Mouse (Mus musculus) ES-E14 (cell line): Measurements from ENCODE around the gene Hoxa5. TPM values are rescaled to one million over a fixed set of nuclear protein-coding genes. Genes with fewer than 3 reads are reported as not detected.

ENCODE experiments used
- DNase-seq: peaks from one replicate; pipeline ENCODE4 v3.0.0-alpha.2; 2013; ENCODE audit warnings: low read depth, low spot score
- H3K27ac ChIP-seq: 2 replicates; pipeline ENCODE4 v1.5.1; 2012; ENCODE audit warnings: low read depth, mild to moderate bottlenecking, low read length, moderate library complexity, mixed read lengths; ENCODE audit not compliant: poor library complexity, insufficient read depth, severe bottlenecking
- H3K36me3 ChIP-seq: 2 replicates; pipeline ENCODE4 v1.6.1; 2012; ENCODE audit warnings: mild to moderate bottlenecking, low read length, moderate library complexity, mixed read lengths; ENCODE audit not compliant: control insufficient read depth, poor library complexity, insufficient read depth, severe bottlenecking
- H3K4me1 ChIP-seq, 2 experiments: fragments of 150-350 bp in 1 of 2; sonication (generic) in 1 of 2; 2 replicates each; pipeline ENCODE4 v1.6.1; 2012; ENCODE audit warnings: low read length in 2 of 2, mild to moderate bottlenecking in 1 of 2, mixed read lengths in 1 of 2; ENCODE audit not compliant: control insufficient read depth in 2 of 2, insufficient read depth in 2 of 2, poor library complexity in 1 of 2
- H3K4me3 ChIP-seq, 2 experiments: fragments of 150-350 bp in 1 of 2; sonication (generic) in 1 of 2; 2 replicates each; pipeline ENCODE4 v1.5.1; 2012; ENCODE audit warnings: low read length in 2 of 2, low read depth in 1 of 2, mild to moderate bottlenecking in 1 of 2, mixed read lengths in 1 of 2; ENCODE audit not compliant: insufficient read depth in 1 of 2, poor library complexity in 1 of 2, severe bottlenecking in 1 of 2
- H3K9ac ChIP-seq: 2 replicates; pipeline ENCODE4 v1.6.1; 2012; ENCODE audit warnings: low read depth, mild to moderate bottlenecking, low read length, mixed read lengths; ENCODE audit not compliant: poor library complexity, insufficient read depth, severe bottlenecking
- H3K9me3 ChIP-seq: fragments of 150-350 bp; sonication (generic); 2 replicates; pipeline ENCODE4 v1.6.1; 2012; ENCODE audit warnings: low read depth, mild to moderate bottlenecking, low read length; ENCODE audit not compliant: control insufficient read depth, insufficient read depth
- CHD2 ChIP-seq: IDR thresholded peaks from 2 replicates; pipeline ENCODE4 v1.6.1; 2014; ENCODE audit warnings: mild to moderate bottlenecking, low read depth, low read length, inconsistent platforms
- HCFC1 ChIP-seq: IDR thresholded peaks from 2 replicates; pipeline ENCODE4 v1.6.1; 2012; ENCODE audit warnings: low read length, inconsistent platforms, borderline replicate concordance; ENCODE audit not compliant: insufficient read depth
- MAFK ChIP-seq: IDR thresholded peaks from 2 replicates; pipeline ENCODE4 v1.6.1; 2014; ENCODE audit warnings: mild to moderate bottlenecking, low read depth, low read length, inconsistent platforms; ENCODE audit not compliant: insufficient read depth
- ZC3H11A ChIP-seq: IDR thresholded peaks from 2 replicates; pipeline ENCODE4 v1.6.1; 2012; ENCODE audit warnings: low read depth, mild to moderate bottlenecking, inconsistent platforms, low read length, borderline replicate concordance
- ZNF384 ChIP-seq: IDR thresholded peaks from 2 replicates; pipeline ENCODE4 v1.6.1; 2012; ENCODE audit warnings: low read depth, low read length, inconsistent platforms
- in situ Hi-C, 2 experiments: fragments of 600-800 bp; cut with MboI; formaldehyde crosslinking; loops; one replicate each; pipeline ENCODE4 v1.15.1; 2025; ENCODE audit warnings: low sequenced_read_pairs in 2 of 2, inconsistent platforms in 1 of 2; ENCODE audit not compliant: unreplicated experiment in 2 of 2
- total RNA-seq: library from RNA; depleted of rRNA; stranded (reverse); fragments of 300-350 nt; gene quantifications from 2 replicates; pipeline ENCODE4 v1.2.3, GENCODE M21; 2012

The Hoxa5 gene
- total RNA-seq, 1 experiment = 0.49 TPM

DNA sequence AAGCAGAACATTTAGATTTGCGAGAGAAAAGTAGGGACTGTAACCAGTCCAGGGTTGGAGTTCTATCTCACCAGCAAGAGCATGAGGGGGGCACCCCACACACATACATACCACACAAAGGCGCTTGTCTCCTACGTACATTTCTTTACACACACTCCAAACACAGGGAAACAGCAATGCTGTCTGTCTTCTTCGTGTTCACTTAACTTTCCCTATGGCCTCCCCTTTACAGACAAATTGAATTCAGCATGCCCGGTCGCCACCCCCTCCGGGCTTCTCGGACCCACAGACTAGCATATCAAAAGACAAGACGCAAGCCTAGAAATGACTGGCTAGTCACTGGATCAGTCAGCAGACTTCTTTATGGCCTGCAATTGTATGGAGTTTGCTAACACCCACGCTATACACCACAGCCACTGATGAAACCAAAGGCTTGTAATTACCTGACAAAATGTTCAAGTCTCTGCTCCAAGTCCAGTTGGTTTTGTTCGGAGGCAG lies 24.1 kb downstream of the Hoxa5 start:
- no peak for DNase-seq
- H3K4me3 ChIP-seq = no peak overlapping the region
- H3K27ac ChIP-seq = no peak overlapping the region
- H3K9ac ChIP-seq = no peak overlapping the region
- no peaks in the 10 kb centered on the region for H3K36me3 ChIP-seq
- TF ChIP-seq MAFK (no peak), HCFC1 (no peak), ZC3H11A (no peak), CHD2 (no peak)
- H3K4me1 ChIP-seq = peaks cover 0 to 2% of the 10 kb centered on the region in 2 experiments; a peak in 2 of 4 replicates
- H3K9me3 ChIP-seq = no peaks in the 10 kb centered on the region
- in situ Hi-C loops = no loop called here

DNA sequence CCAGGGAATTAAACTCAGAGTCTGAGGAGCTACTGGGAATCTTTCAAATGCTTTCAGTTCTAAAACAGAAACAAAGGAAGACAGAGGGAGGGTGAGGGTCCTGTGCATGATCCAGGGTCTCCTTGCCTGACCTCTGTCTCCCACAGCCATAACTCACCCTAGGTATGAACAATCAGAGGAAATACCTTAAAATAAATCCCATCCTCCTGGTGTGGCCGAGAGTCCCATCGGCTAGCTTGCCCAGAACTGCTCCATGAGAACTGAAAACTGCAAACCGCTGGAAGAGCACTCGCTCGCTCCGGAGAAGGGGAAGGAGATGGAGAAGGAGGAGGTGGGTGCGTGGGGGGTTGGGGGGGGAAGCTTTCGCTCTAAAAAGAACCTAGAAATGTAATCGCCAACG lies 24.7 kb downstream of the Hoxa5 start:
- Histone ChIP-seq H3K9me3 (no peaks in the 10 kb centered on the region), H3K36me3 (no peaks in the 10 kb centered on the region), H3K9ac (no peak overlapping the region), H3K4me3 (no peak overlapping the region), H3K27ac (no peak overlapping the region), H3K4me1 (peaks cover 0 to 2% of the 10 kb centered on the region in 2 experiments; a peak in 2 of 4 replicates)
- no peak for DNase-seq
- in situ Hi-C loops = loop anchor here in 1 of 2 experiments (10.0 kb wide), 1 partner anchor 135 kb away; the partner anchor contains the start of gene Evx1
- TF ChIP-seq CHD2 (no peak), ZNF384 (no peak), MAFK (no peak), ZC3H11A (no peak), HCFC1 (no peak)

DNA sequence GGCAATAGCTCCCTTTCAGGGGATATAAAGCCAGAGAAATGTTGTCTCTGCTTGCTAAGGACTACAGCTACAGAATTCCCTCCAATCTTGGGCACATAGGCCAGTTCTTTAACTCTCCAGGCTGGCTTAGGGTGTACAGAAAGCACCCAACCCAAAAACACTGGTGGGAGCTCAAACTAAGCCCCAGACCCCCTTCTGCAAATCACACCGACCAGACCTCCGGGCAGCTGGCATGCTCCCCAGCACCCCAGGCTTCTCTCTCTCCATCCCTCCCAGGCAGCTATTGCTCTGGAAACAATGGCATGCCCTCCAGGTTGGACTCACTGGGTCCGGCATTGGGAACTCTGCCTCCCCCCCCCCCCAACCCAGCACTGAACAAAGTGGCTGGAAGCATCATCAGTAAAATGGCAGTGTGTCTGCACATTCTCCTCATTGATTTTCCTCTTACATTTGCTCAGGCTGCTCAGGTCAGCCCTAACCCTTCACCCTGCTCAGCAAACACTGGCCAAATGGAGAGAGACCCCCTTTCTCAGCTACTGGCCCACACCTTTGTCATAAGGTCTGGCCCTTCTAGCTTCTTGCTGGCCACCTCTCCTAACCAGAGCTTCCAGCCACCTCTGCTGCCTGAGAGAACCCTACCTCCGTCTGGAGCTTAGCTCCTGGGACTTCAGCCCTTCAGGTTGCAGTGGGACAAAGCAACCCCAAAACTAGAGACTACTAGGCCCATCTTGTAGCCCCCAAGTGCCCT lies 25.3 kb downstream of the Hoxa5 start:
- TF ChIP-seq CHD2 = no peak
- no peak for TF ChIP-seq ZC3H11A
- no peak for DNase-seq
- Histone ChIP-seq H3K9me3 (no peaks in the 10 kb centered on the region), H3K27ac (no peak overlapping the region), H3K4me1 (peaks cover 0 to 2% of the 10 kb centered on the region in 2 experiments; a peak in 2 of 4 replicates), H3K4me3 (no peak overlapping the region), H3K9ac (no peak overlapping the region), H3K36me3 (no peaks in the 10 kb centered on the region)
- in situ Hi-C loops = loop anchor here in 1 of 2 experiments (10.0 kb wide), 1 partner anchor 136 kb away; the partner anchor contains the start of gene Evx1

DNA sequence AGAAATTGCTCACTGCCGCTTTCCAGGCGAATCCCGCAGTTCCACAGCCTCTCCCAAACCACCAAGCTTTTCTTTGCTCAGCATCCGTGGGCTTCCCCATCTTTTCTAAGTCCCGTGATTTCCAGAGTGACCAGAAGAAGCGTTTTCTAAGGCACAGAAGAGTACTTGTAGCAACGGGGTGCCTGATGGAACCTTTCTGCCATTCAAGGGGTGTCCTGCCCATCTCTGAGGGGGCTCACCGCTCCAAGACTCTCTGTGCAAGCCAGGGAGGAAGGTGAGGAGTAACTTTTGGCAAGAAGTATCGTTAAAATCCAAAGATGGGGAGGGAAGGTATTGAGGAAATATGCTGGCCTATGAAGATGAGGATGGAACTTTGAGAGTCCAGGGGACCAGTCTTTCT lies 26.6 kb downstream of the Hoxa5 start:
- no peaks in the 10 kb centered on the region for H3K36me3 ChIP-seq
- DNase-seq = no peak
- H3K4me3 ChIP-seq = no peak overlapping the region
- in situ Hi-C loops = loop anchor here in 1 of 2 experiments (10.0 kb wide), 1 partner anchor 137 kb away; the partner anchor contains the start of gene Evx1
- H3K9ac ChIP-seq = no peak overlapping the region
- TF ChIP-seq CHD2 = no peak
- no peak for TF ChIP-seq ZNF384
- no peak for TF ChIP-seq HCFC1
- no peak for TF ChIP-seq MAFK
- TF ChIP-seq ZC3H11A = no peak
- no peak overlapping the region for H3K27ac ChIP-seq
- peaks cover 0 to 2% of the 10 kb centered on the region in 2 experiments; a peak in 2 of 4 replicates for H3K4me1 ChIP-seq
- no peaks in the 10 kb centered on the region for H3K9me3 ChIP-seq
